Mouse (Mus musculus): ENCODE data around the gene Ndufa10. TPM values are rescaled to one million over a fixed set of nuclear protein-coding genes. Genes with fewer than 3 reads are reported as not detected.

Gene Ndufa10
- 46.3 TPM for polyA plus RNA-seq (2014; fragmentation: Illumina TruSeq; extraction: RNeasy Lipid Tissue Mini Kit (QIAGEN cat#74804); ENCODE audit: low read depth, low replicate concordance)

GRCm38 (mm10) chr1:92473165-92474041 lies at the start of gene Ndufa10:
Ndufa10 (minus strand) TSS chr1:92473860.

GRCm38 (mm10) chr1:92518561-92518960 lies 44.9 kb upstream of the Ndufa10 start, which contains the start of gene Olfr1414:
Olfr1414 (minus strand) TSS chr1:92518661.

GRCm38 (mm10) chr1:92496001-92496400 lies 22.3 kb upstream of the Ndufa10 start, which contains the start of gene Olfr1415:
Olfr1415 (minus strand) TSS chr1:92496101.

GRCm38 (mm10) chr1:92485013-92485412 lies 11.4 kb upstream of the Ndufa10 start, which contains the start of gene Olfr1416:
Olfr1416 (minus strand) TSS chr1:92485113.

Other genes starting within 250 kb of the Ndufa10 start
- not detected for gene Olfr1416, start 11.3 kb upstream of the Ndufa10 start, polyA plus RNA-seq (2014; fragmentation: Illumina TruSeq; extraction: RNeasy Lipid Tissue Mini Kit (QIAGEN cat#74804); ENCODE audit: low read depth, low replicate concordance)
- gene Olfr1415, start 22.2 kb upstream of the Ndufa10 start, polyA plus RNA-seq (2014; fragmentation: Illumina TruSeq; extraction: RNeasy Lipid Tissue Mini Kit (QIAGEN cat#74804); ENCODE audit: low read depth, low replicate concordance) = not detected
- not detected for gene Olfr1414, start 44.8 kb upstream of the Ndufa10 start, polyA plus RNA-seq (2014; fragmentation: Illumina TruSeq; extraction: RNeasy Lipid Tissue Mini Kit (QIAGEN cat#74804); ENCODE audit: low read depth, low replicate concordance)
- not detected for gene Olfr1413, start 97.5 kb upstream of the Ndufa10 start, polyA plus RNA-seq (2014; fragmentation: Illumina TruSeq; extraction: RNeasy Lipid Tissue Mini Kit (QIAGEN cat#74804); ENCODE audit: low read depth, low replicate concordance)
- not detected for gene Olfr1412, start 111.9 kb upstream of the Ndufa10 start, polyA plus RNA-seq (2014; fragmentation: Illumina TruSeq; extraction: RNeasy Lipid Tissue Mini Kit (QIAGEN cat#74804); ENCODE audit: low read depth, low replicate concordance)
- gene Olfr1411, start 120.6 kb upstream of the Ndufa10 start, polyA plus RNA-seq (2014; fragmentation: Illumina TruSeq; extraction: RNeasy Lipid Tissue Mini Kit (QIAGEN cat#74804); ENCODE audit: low read depth, low replicate concordance) = not detected
- gene Olfr1410, start 131.9 kb upstream of the Ndufa10 start, polyA plus RNA-seq (2014; fragmentation: Illumina TruSeq; extraction: RNeasy Lipid Tissue Mini Kit (QIAGEN cat#74804); ENCODE audit: low read depth, low replicate concordance) = 0.03 TPM
- not detected for gene Olfr12, start 143.9 kb upstream of the Ndufa10 start, polyA plus RNA-seq (2014; fragmentation: Illumina TruSeq; extraction: RNeasy Lipid Tissue Mini Kit (QIAGEN cat#74804); ENCODE audit: low read depth, low replicate concordance)
- 116 TPM for gene Cops9, start 168.1 kb upstream of the Ndufa10 start, polyA plus RNA-seq (2014; fragmentation: Illumina TruSeq; extraction: RNeasy Lipid Tissue Mini Kit (QIAGEN cat#74804); ENCODE audit: low read depth, low replicate concordance)
- gene Otos, start 175.0 kb upstream of the Ndufa10 start, polyA plus RNA-seq (2014; fragmentation: Illumina TruSeq; extraction: RNeasy Lipid Tissue Mini Kit (QIAGEN cat#74804); ENCODE audit: low read depth, low replicate concordance) = not detected